Mouse (Mus musculus) lung, postnatal 4 days (tissue): ENCODE measurements around the gene Gtdc1.
A peak's percentile ranks its signal among the peaks of the same experiment; 100 is the strongest.
"Not testable (repeated sequence)": the region's sequence is repeated elsewhere in the genome, so short reads cannot be mapped to it uniquely, and the experiment has no call there.

Experiments
- DNase-seq, 2 experiments: peaks; one replicate each; pipeline ENCODE4 v3.0.0; 2021

The Gtdc1 gene

GRCm38 (mm10) chr2:44736618-44737017, 190.8 kb downstream of the Gtdc1 start:
- no peak for DNase-seq

DNA sequence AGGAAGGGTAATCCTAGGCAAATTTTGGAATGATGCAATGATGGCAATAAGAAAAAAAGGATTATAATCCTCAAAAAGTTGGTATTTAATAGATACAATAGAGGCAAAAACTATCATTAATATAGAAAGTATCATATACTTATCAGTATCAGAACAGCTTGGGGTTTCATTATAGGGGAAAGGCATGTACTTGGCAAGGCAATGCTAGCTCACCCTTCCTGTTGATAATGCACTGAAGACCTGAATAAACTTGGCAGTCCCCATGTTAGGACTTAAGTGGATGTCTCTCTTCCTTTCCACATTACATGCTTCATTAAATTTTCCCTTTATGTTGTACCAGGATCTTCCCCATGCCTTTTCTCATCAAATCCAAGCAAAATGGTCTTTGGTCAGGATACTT, 206.0 kb downstream of the Gtdc1 start:
- no peak for DNase-seq

DNA sequence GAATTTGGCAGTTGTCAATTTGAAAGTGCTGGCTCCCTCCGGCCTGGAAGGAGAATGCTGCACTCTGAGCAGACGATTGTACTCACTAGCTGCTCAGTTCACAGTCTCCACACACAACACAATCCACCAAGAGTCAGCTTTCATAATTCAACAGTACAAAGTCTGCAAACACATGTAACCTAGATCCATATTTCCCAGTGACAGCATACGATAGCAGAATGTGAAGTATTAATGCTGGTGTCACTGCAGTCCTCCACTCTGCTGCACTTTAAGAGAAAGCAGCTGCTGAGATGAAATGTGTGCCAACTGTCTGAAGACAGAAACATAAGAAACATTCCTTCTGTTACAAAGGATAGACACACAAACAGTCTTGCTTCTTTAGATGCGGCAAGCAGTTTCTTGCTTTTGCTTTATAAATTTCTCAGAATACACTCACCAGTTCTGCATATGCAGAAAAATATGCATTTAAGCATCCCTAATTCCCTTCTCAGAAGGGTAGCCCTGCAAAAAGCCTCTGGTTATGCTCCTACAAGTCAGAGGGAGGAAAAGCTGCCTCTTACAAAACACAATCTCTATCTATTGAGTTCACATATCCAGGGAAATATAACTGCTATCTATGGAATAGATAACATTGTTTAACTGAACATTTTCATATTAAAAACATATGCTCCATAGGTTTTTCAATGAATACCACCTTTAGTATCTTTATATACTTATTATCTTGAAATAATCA, 221.4 kb downstream of the Gtdc1 start:
- peak; percentile 13 to 39 for DNase-seq

DNA sequence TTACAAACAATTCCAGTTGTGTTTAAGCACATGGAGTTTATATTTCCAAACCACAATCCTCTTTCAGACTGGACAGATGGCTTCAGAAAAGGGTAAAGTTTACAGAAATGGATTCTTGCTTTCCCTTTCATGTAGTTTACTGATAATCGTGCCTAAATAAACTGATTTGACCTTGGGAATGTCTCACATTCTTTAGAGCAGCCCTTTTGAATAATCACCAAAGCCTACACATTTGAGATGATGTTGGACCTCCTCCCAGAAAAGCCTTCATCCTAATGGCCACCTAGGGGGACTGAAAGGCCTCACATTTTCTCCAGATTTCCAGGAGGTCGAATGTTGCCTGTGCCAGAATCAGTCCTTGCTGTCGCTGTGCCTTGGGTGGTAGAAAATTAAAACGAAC, 227.2 kb downstream of the Gtdc1 start:
- DNase-seq, result no peak

GRCm38 (mm10) chr2:44696441-44696840, 231.0 kb downstream of the Gtdc1 start:
- no peak for DNase-seq

- no peak for DNase-seq
These were observed 233.6 kb downstream of the Gtdc1 start for GRCm38 (mm10) chr2:44693898-44694297.

DNA sequence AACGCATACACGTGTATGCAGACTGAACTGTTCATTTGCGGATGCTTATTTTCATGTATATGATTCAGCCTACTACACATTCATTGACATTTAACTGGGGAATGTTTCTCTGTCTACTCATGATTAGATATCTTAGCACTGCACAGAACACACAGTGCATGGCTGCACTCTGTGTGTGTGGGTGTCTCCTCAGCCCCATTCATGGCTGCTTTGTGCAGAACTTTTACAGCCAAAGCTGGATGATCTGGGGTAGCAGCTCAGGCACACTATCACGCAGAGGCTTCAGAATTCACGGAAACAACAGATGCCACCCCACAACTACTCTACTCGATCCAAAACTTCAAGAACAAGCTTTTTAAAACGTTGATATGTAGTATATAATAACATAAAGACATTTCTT, 263.4 kb downstream of the Gtdc1 start:
- no peak for DNase-seq

DNA sequence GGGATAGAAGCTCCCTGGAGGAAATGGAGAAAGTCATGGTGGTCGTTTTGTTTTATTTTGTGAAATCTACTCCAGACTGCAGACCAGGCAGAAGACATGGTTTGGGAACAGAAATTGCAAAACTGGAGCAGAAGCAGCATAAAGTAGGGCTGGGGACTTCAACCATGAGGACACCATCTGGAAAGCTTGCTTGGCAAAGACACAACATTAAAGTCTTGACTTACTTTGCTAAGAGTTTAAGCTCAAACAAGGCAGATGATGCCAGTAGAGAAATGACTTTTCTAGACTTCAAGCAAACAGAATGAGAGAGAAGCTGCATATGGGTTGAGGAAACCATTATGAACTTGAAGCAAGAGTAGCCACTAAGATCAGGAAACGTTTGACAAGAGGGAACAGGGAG, 267.6 kb downstream of the Gtdc1 start:
- no peak for DNase-seq

DNA sequence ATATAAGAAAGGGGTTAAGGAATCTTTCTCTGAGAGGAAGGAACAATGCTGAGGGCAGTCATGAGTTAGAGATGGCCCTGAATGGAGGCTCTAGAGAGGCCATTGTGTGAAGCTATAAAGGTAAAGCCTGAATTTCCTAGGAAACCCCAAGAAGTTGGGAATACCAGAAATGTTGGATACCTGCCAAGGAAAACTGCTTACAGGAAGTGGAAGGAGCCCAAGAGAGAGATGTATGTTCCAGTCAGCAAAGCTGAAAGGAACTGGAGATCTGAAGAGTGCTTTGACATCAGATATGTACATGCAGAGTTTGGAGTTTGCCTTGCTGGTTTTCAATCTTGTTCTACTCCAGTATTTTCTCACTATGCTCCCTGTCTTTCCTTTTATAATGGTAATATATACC, 268.4 kb downstream of the Gtdc1 start:
- no peak for DNase-seq

DNA sequence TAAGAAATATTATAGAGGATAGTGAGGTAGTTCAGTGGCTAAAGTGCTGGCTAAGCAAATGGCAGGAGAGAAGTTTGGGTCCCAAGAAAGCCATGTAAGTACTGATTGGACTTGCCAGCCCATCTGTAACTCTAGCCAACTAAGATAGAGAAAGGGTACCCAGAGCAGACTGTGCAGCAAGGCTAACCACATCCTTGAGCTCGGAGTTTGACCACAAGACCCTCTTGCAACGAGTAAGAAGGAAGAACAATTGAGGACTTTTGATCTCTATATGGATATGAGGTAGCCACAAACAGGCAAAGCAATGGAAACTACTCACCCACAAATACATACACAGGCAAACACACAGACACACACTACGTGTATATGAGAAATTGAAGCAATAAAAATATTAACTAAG, 278.9 kb downstream of the Gtdc1 start:
- no peak for DNase-seq

GRCm38 (mm10) chr2:44646398-44646797, 281.1 kb downstream of the Gtdc1 start:
- no peak for DNase-seq

GRCm38 (mm10) chr2:44639370-44639769, 288.1 kb downstream of the Gtdc1 start:
- DNase-seq, result no peak

DNA sequence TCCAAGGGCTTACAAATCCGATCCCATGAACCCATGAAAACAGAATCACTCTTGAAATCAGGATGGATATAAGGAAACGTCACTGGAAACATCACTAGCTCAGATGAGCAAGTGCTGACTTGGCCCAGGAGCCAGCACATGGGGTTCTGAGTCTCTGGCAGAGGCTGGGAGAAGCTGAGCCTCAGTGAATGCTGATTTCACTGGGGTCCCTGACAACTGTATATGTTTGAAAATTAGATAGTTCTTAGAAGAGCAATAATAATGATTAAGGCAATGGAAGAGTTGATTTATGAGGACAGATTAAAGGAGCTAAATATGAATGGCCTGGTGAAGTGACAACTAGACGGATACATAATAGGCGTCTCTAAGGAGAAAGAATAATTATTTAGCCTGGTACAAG, 289.3 kb downstream of the Gtdc1 start:
- DNase-seq, result no peak

- DNase-seq, result no peak
These were observed 293.5 kb downstream of the Gtdc1 start for GRCm38 (mm10) chr2:44633971-44634370.

DNA sequence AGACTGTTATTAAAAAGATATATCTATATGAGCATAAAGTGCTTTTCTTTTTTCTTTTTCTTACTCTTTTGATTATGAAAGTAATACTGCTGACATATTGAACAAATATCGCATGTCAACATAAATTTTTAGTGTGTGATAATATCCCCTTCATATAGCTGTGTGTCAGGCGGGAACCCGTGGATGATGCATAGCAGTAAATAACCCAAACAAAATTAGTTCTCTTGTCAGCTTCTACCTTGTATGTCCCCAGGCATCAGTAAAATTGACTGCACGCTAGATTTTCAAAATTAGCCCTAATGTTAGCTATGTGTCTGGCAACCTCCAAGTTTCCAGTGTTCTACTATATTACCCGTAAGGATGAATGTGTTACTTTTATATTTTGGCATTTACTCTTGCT, 294.4 kb downstream of the Gtdc1 start:
- no peak for DNase-seq

DNA sequence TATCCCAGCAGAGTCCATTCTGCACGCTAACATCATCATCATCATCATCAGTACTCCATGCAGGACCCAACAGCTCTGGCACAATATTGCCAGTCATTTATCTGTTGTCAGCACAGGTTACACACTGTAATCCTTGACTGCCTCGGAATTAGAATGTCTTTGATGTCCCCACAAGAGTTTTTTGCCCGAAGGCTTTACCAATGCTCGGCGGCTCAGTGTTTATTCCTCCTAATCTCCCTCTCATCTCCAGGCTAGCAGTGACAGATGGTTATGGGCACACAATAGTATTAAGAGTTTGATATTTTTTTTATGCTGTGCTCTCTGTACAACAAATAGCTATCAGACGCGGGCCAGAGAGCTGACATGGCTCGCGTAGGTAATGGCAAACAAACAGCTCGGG, 294.9 kb downstream of the Gtdc1 start:
- DNase-seq, result no peak

- DNase-seq, result no peak
These were observed 296.4 kb downstream of the Gtdc1 start for GRCm38 (mm10) chr2:44631064-44631463.

DNA sequence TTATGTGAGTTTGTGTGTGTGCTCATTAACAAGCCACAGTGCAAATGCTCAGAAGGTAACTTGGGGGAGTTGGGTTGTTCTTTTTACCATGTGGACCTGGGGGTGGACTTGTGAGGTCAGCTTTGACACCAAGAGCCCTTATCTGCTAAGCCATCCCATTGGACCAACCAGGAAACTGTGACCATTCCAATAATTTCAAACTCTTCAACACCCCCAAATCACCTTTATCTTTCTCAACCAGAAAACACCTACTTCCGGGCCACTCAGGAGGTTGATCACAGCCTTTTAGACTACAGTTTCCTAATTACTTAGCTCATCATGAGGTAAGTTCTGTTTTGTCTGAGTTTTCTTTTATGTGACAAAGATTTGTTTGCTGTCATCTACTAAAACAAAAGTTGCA, 298.7 kb downstream of the Gtdc1 start:
- DNase-seq, result no peak

GRCm38 (mm10) chr2:44625154-44625553, 302.3 kb downstream of the Gtdc1 start:
- no peak for DNase-seq

DNA sequence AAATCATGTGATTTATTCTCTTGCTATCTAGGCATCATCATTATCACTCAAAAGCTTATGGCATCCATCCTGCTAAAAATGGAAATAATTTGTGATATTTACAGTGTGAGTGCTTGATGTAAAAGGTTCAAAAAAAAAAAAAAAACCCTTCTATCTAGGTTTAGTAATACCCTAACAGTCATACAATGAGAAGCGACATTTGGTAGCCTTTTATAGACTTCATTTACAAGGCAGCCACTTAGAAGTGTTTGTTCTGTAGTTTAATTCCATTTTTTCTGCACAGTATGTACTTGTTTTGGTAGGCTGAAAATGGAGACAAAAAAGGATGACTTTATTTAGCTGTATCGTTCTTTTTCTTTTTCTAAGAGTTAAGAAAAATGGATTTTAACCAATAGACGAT, 305.0 kb downstream of the Gtdc1 start:
- DNase-seq, result no peak

DNA sequence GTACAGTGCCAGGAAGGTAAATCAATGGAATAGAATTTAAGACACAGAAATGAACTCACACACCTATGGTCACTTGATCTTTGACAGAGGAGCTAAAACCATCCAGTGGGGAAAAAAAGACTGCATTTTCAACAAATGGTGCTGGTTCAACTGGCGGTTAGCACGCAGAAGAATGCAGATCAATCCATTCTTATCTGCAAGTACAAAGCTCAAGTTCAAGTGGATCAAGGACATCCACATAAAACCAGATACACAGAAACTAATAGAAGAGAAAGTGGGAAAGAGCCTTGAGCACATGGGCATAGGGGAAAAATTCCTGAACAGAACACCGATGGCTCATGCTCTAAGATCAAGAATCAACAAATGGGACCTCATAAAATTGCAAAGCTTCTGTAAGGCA, 327.8 kb downstream of the Gtdc1 start:
- DNase-seq, result not testable (repeated sequence)

DNA sequence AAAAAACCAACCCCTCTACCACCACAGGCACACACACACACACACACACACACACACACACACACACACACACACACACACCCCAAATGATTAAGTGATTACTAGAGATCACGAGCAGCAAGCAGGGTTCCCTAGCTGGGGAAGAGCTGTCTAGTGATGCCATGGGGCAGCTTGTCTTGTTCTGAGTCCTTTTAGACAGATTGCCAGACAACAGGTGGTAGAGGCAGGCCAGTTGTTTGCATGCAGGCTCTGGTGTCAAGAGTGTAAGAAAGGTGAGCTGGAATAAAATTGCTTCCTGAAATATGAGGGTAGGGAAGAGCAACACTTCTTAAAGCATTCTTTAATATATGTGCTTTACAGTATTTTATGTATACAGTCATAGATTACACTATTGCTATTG, 333.2 kb downstream of the Gtdc1 start:
- DNase-seq, result no peak

DNA sequence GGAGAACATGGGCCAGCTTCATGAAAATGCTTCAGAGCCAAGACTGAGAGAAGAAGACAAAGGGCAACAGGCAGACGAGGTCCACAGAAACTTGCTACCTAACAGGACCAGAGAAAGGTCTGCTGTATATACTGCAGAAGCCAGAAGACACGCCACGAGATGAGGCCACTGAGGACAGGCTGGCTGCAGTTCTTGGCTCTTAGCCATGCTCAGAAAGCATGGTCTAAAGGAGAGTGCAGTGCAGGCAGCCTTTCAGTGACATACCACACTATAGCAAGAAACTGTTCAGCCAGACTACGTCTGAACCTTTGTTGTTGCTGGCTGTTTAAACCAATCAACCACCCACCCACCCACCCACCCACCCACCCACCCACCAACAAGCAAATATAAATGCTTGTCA, 336.6 kb downstream of the Gtdc1 start:
- DNase-seq, result peak in 1 of 2 experiments; percentile 41

DNA sequence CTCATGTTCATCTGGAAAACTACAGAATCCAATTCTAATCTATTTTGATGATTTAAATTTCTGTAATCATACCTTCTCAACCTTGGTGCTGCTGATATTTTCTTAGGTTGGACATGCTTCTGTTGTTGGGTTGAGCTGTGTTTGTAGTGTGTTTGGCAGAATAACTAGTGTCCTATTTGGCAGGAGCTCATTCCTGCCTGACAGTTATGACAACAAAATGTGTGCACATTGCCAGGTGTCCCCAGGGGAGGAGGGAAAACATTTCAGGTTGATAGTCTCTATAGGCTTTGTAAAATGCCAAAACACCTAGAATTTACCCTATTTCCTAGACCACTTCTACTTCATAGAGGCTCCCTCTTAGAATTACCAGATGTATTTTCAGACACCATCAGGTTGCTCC, 343.4 kb downstream of the Gtdc1 start:
- DNase-seq, result no peak

- DNase-seq, result no peak
These were observed 344.0 kb downstream of the Gtdc1 start for GRCm38 (mm10) chr2:44583491-44583890.
